Mouse (Mus musculus): ENCODE data around the gene Tmem119.

GRCm38 (mm10) chr5:113836961-113837360 is 36.6 kb upstream of the Tmem119 start:
- TF ChIP-seq POLR2A (IDR thresholded peaks at IDR 0.05; ENCODE audit: insufficient read depth, low read length) (no peak), CTCF (IDR thresholded peaks at IDR 0.05; ENCODE audit: low read depth, low read length) (no peak)
